Mouse (Mus musculus) retina, adult 2 months (tissue): ENCODE results near the gene Fam189a1.
A peak's percentile ranks its signal among the peaks of the same experiment; 100 is the strongest.

Source experiments
- DNase-seq: peaks from one replicate; pipeline ENCODE4 v3.0.0-alpha.2; 2012; ENCODE audit warnings: low read depth, low spot score

The Fam189a1 gene

DNA sequence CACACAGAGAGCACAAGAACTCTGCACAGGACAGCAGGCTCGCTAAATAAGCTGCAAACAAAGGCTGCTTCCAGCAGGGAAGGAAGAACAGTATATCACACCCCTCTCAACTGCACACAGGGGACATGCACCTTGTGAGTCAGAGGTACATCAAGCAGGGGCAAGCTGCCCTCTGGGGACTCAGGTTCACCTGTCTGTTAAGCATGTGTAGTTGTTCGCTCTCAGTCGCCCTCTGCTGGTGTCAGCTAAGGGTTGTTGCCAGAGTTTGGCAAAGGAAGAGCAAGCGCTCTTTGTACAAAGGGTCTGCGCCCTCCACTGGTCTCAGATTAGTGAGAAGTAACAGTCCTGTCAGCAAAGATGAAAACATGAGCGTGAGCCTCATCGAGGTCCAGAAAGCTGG is 426.6 kb downstream of the Fam189a1 start:
- DNase-seq: peak; percentile 39

DNA sequence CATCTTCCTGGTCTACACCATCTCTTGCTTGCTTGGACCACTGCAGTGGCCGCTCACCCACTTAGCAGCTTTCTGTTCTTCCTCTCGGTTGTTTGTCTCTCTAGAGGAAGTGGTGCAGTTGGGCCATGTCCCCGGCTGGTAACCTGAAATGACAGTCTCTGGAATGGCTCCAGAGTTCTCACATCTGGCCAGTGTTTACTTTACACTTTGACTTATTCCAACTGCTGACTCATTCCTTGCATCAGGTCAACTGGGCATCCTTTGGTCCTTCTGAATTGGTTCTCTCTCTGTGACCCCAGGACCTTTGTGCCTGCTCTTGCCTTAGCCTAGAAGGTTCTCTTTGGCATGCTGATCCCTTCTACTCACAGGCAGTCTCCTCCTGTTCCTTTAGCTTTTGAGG is 427.6 kb downstream of the Fam189a1 start:
- DNase-seq: no peak

DNA sequence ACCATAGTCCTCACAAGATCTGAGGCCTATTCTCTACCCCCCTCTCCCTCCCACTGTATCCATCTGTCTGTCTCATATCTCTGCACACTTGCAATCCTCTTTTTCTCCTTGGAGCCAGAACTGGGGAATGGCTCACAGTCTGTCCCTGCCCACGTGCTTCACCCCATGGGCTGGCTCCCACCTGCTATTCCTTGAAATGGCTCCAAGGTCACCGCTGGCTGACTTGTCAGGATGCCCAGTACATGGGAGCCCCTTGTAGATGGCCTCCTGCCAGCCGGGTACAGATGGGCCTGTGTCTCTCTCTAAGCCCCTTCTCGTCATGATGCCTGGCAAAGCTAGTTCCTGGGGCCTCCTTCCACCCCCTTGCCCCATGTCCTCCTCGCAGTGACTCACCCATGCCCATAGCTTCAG is 428.2 kb downstream of the Fam189a1 start:
- DNase-seq: no peak

GRCm38 (mm10) chr7:64725967-64726695 is 430.2 kb downstream of the Fam189a1 start:
- DNase-seq: no peak

- DNase-seq: no peak
Measured at GRCm38 (mm10) chr7:64724409-64724808, 432.0 kb downstream of the Fam189a1 start.

DNA sequence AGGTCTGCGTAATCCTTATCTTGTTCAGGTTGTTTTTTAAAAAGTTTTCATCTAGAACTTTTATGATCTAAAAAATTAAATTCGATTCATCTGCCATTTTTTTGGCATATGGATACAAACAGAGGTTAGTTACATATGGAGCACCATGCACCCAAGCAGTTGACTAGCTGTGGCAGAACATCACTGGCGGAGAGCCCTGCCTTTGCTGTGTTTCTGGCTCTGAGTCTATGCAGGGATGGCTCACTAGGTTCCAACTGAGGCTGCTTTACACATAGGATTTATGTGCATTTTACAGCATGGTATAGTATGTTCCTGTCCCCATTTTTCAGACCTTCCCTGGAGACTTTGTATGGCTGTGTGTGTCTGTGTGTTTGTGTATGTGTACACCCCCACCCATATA is 433.1 kb downstream of the Fam189a1 start:
- DNase-seq: no peak

- DNase-seq: no peak
Measured at GRCm38 (mm10) chr7:64716286-64716685, 440.1 kb downstream of the Fam189a1 start.

- peak; percentile 11 for DNase-seq
Measured at GRCm38 (mm10) chr7:64709520-64710262, 446.7 kb downstream of the Fam189a1 start.

- DNase-seq: peak; percentile 15
Measured at GRCm38 (mm10) chr7:64708176-64708575, 448.2 kb downstream of the Fam189a1 start.
